Mouse (Mus musculus) CH12.LX (cell line): ENCODE measurements around the gene BC034090. TPM values are rescaled to one million over a fixed set of nuclear protein-coding genes. Genes with fewer than 3 reads are reported as not detected.
"Not testable (repeated sequence)": the region's sequence is repeated elsewhere in the genome, so short reads cannot be mapped to it uniquely, and the experiment has no call there.

Experiments used
- DNase-seq: peaks from one replicate; pipeline ENCODE4 v3.0.0-alpha.2; 2013; ENCODE audit errors: extremely low read depth
- H3K27ac ChIP-seq: 2 replicates; pipeline ENCODE4 v1.5.1; 2012; ENCODE audit warnings: low read depth, mild to moderate bottlenecking, control low read depth, moderate library complexity; ENCODE audit not compliant: insufficient read depth
- H3K27me3 ChIP-seq: replicated peaks from 2 replicates; pipeline ENCODE3; 2012; ENCODE audit warnings: inconsistent platforms
- H3K36me3 ChIP-seq, 2 experiments: replicated peaks in 1 of 2; 2 replicates each; pipeline versions ENCODE3 to v1.6.1; 2012; ENCODE audit warnings: inconsistent platforms in 1 of 2, low read length in 1 of 2, mild to moderate bottlenecking in 1 of 2, mixed read lengths in 1 of 2, moderate library complexity in 1 of 2; ENCODE audit not compliant: control insufficient read depth in 1 of 2, insufficient read depth in 1 of 2
- H3K4me1 ChIP-seq, 2 experiments: 2 replicates each; pipeline ENCODE4 v1.6.1; 2012; ENCODE audit warnings: inconsistent platforms in 1 of 2, moderate library complexity in 1 of 2; ENCODE audit not compliant: insufficient read depth in 2 of 2, control insufficient read depth in 1 of 2
- H3K4me2 ChIP-seq: 2 replicates; pipeline ENCODE4 v1.6.1; 2012; ENCODE audit warnings: low read depth, mild to moderate bottlenecking, control low read depth; ENCODE audit not compliant: poor library complexity, insufficient read depth, severe bottlenecking
- H3K4me3 ChIP-seq, 3 experiments: fragments of 150-350 bp in 1 of 3; sonication (generic) in 1 of 3; replicated peaks in 1 of 3; 2 replicates each; pipeline versions ENCODE3 to v1.5.1; 2011 to 2012; ENCODE audit warnings: low read depth in 2 of 3, low read length in 2 of 3, mild to moderate bottlenecking in 2 of 3, moderate library complexity in 2 of 3, control low read depth in 1 of 3, improper control_type of control experiment in 1 of 3, inconsistent platforms in 1 of 3, mixed read lengths in 1 of 3; ENCODE audit not compliant: poor library complexity in 1 of 3
- H3K79me2 ChIP-seq: replicated peaks from 2 replicates; pipeline ENCODE4 v1.6.1; 2012; ENCODE audit warnings: mild to moderate bottlenecking, moderate library complexity; ENCODE audit not compliant: control insufficient read depth, poor library complexity, insufficient read depth, severe bottlenecking; ENCODE audit errors: extremely low read depth
- H3K9ac ChIP-seq: 2 replicates; pipeline ENCODE4 v1.6.1; 2012; ENCODE audit warnings: low read depth, mild to moderate bottlenecking, control low read depth, moderate library complexity; ENCODE audit not compliant: insufficient read depth
- H3K9me3 ChIP-seq: replicated peaks from 2 replicates; pipeline ENCODE3; 2012; ENCODE audit warnings: low read length, inconsistent platforms, mixed read lengths
- CTCF ChIP-seq, 2 experiments: IDR thresholded peaks in 1 of 2; conservative IDR thresholded peaks in 1 of 2; 2 replicates each; pipeline ENCODE4 v1.5.1; 2011 to 2012; ENCODE audit warnings: low read depth in 2 of 2, low read length in 2 of 2, improper control_type of control experiment in 1 of 2, inconsistent platforms in 1 of 2, mild to moderate bottlenecking in 1 of 2, moderate library complexity in 1 of 2
- E2F4 ChIP-seq: IDR thresholded peaks from 2 replicates; pipeline ENCODE4 v1.6.1; 2011; ENCODE audit warnings: low read depth, low read length, improper control_type of control experiment; ENCODE audit not compliant: insufficient replicate concordance
- ELF1 ChIP-seq: IDR thresholded peaks from 2 replicates; pipeline ENCODE4 v1.6.1; 2014; ENCODE audit warnings: low read depth, mild to moderate bottlenecking, inconsistent platforms, low read length, improper control_type of control experiment
- ETS1 ChIP-seq: conservative IDR thresholded peaks from 2 replicates; pipeline ENCODE4 v1.6.1; 2012; ENCODE audit warnings: low read depth, mild to moderate bottlenecking, inconsistent platforms, low read length, improper control_type of control experiment, moderate library complexity
- HCFC1 ChIP-seq: IDR thresholded peaks from 2 replicates; pipeline ENCODE4 v1.6.1; 2012; ENCODE audit warnings: low read depth, mild to moderate bottlenecking, inconsistent platforms, low read length, improper control_type of control experiment
- NRF1 ChIP-seq: IDR thresholded peaks from 2 replicates; pipeline ENCODE4 v1.6.1; 2014; ENCODE audit warnings: low read depth, mild to moderate bottlenecking, inconsistent platforms, low read length, improper control_type of control experiment, moderate library complexity
- TCF12 ChIP-seq: IDR thresholded peaks from 2 replicates; pipeline ENCODE4 v1.6.1; 2014; ENCODE audit warnings: low read depth, mild to moderate bottlenecking, inconsistent platforms, low read length, improper control_type of control experiment
- dilution Hi-C: fragments of 300-500 bp; cut with MboI; formaldehyde crosslinking; loops from 2 replicates; pipeline ENCODE4 v1.14.3; 2020; ENCODE audit warnings: low sequenced_read_pairs; ENCODE audit not compliant: extremely low pct_unique_long_range_greater_than_20kb, extremely low pct_ligation_motif_present
- in situ Hi-C: fragments of 300-500 bp; cut with MboI; formaldehyde crosslinking; loops from 3 replicates; pipeline ENCODE4 v1.14.3; 2019; ENCODE audit warnings: low sequenced_read_pairs, low pct_ligation_motif_present, low pct_unique_long_range_greater_than_20kb, mixed read lengths
- polyA plus RNA-seq: library from polyadenylated mRNA; unstranded; fragments of >175 nt; gene quantifications from 2 replicates; pipeline ENCODE4 v1.2.1, GENCODE M21; 2012; ENCODE audit warnings: low read depth; ENCODE audit not compliant: insufficient read length
- total RNA-seq, 2 experiments: library from RNA; depleted of rRNA; stranded (reverse); fragments of 300-350 nt in 1 of 2; fragments of >200 nt in 1 of 2; gene quantifications; 2 replicates each; pipeline ENCODE4 v1.2.3; 2012 to 2014

Gene BC034090
- total and polyA plus RNA-seq, 3 experiments = 1.6 to 4.6 (median 3.0) TPM

- Histone ChIP-seq H3K27me3 (no peaks in the 10 kb centered on the region), H3K79me2 (no peaks in the 10 kb centered on the region), H3K27ac (no peak overlapping the region), H3K4me1 (peaks cover 2 to 14% of the 10 kb centered on the region in 2 experiments; a peak in 1 of 4 replicates), H3K4me2 (no peak overlapping the region), H3K9me3 (no peaks in the 10 kb centered on the region), H3K4me3 (no peak overlapping the region), H3K36me3 (peaks cover 0 to 9% of the 10 kb centered on the region in 2 experiments), H3K9ac (no peak overlapping the region)
- TF ChIP-seq TCF12 (no peak), ETS1 (no peak), NRF1 (no peak), E2F4 (no peak), CTCF (conservative IDR thresholded peaks at IDR 0.05 in 1 of 2, IDR thresholded peaks at IDR 0.05 in 1 of 2; ENCODE audit: low read depth in 2 of 2, low read length in 2 of 2) (no peak)
- in situ Hi-C loops (no loop called here), dilution Hi-C loops (no loop called here)
- DNase-seq = no peak
These were observed 28.7 kb upstream of the BC034090 start for GRCm38 (mm10) chr1:155272953-155273352.

DNA sequence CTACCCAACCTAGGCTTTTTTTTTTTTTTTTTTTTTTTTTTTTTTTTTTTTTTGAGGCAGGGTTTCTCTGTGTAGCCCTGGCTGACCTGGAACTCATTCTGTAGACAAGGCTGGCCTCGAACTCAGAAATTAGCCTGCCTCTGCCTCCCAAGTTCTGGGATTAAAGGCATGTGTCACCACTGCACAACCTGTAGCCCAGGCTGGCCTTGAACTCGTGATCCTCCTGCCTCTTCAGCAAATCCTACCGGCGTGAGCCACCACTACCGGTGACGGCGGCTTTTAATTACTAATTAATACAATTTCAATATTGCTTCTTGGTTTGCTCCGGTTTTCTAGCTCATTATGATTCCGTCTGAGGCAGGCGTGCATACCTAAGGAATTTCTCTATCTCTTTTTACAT lies 18.3 kb upstream of the BC034090 start:
- H3K9me3 ChIP-seq, DNase-seq, H3K27ac ChIP-seq, dilution Hi-C loops, H3K4me1 ChIP-seq, in situ Hi-C loops, H3K4me3 ChIP-seq, H3K27me3 ChIP-seq, H3K36me3 ChIP-seq, H3K9ac ChIP-seq, H3K79me2 ChIP-seq, H3K4me2 ChIP-seq: not testable (repeated sequence)

- Histone ChIP-seq H3K27ac (no peak overlapping the region), H3K79me2 (no peaks in the 10 kb centered on the region), H3K27me3 (no peaks in the 10 kb centered on the region), H3K4me3 (no peak overlapping the region), H3K36me3 (no peaks in the 10 kb centered on the region), H3K9me3 (no peaks in the 10 kb centered on the region), H3K9ac (no peak overlapping the region), H3K4me2 (no peak overlapping the region), H3K4me1 (peaks cover 0 to 3% of the 10 kb centered on the region in 2 experiments; a peak in 2 of 4 replicates)
- dilution Hi-C loops = no loop called here
- TF ChIP-seq HCFC1 (no peak), ELF1 (no peak), CTCF (conservative IDR thresholded peaks at IDR 0.05 in 1 of 2, IDR thresholded peaks at IDR 0.05 in 1 of 2; ENCODE audit: low read depth in 2 of 2, low read length in 2 of 2) (no peak)
- DNase-seq = no peak
- in situ Hi-C loops = no loop called here
These were observed 10.1 kb upstream of the BC034090 start for GRCm38 (mm10) chr1:155254309-155254708.
